Mouse (Mus musculus) left cerebral cortex, postnatal 10 days (tissue): ENCODE measurements around the gene Trim16. TPM values are rescaled to one million over a fixed set of nuclear protein-coding genes. Genes with fewer than 3 reads are reported as not detected.

Source experiments
- DNase-seq, 2 experiments: peaks; one replicate each; pipeline ENCODE4 v3.0.0; 2021 to 2022; ENCODE audit warnings: low spot score in 2 of 2, mixed read lengths in 1 of 2; ENCODE audit errors: extremely low spot score in 1 of 2
- intact Hi-C: fragments of 180-260 bp; cut with DNase I; formaldehyde crosslinking; loops from one replicate; pipeline ENCODE4 v1.15.1; 2025
- total RNA-seq, 2 experiments: library from RNA; stranded (reverse); gene quantifications; 2 replicates each; pipeline ENCODE4 v1.2.3; 2021

The Trim16 gene
- total RNA-seq, 2 experiments from 2014 or later = 4.8 to 6.0 TPM

- DNase-seq = no peak
- intact Hi-C loops = no loop called here
Observed at GRCm38 (mm10) chr11:62878728-62879127, 58.7 kb downstream of the Trim16 start.

- intact Hi-C loops = no loop called here
- peak; percentile 97 to 100 for DNase-seq
Observed at GRCm38 (mm10) chr11:62879220-62880048, 59.4 kb downstream of the Trim16 start, which contains the start of gene Tvp23b. Gene Tvp23b (plus strand): TSS chr11:62879455.

- DNase-seq = no peak
- intact Hi-C loops = no loop called here
Observed at GRCm38 (mm10) chr11:62883407-62883806, 63.4 kb downstream of the Trim16 start.

GRCm38 (mm10) chr11:62885323-62885722 lies 65.3 kb downstream of the Trim16 start:
- intact Hi-C loops = no loop called here

GRCm38 (mm10) chr11:62890796-62891195 lies 70.8 kb downstream of the Trim16 start:
- no peak for DNase-seq
- intact Hi-C loops = no loop called here

More at GRCm38 (mm10) chr11:62885323-62885722, 65.3 kb downstream of the Trim16 start:
- DNase-seq = no peak

GRCm38 (mm10) chr11:62891763-62892162 lies 71.7 kb downstream of the Trim16 start:
- intact Hi-C loops = no loop called here
- DNase-seq = no peak

Other genes with a start within 250 kb of the Trim16 start
- gene Trpv2, start 245.7 kb upstream of the Trim16 start, total RNA-seq = 10 to 100 TPM; 27.8 to 30.0 TPM
- gene Lrrc75a, start 171.7 kb upstream of the Trim16 start, total RNA-seq = 10 to 100 TPM; 13.0 to 14.2 TPM
- gene Mmgt2, start 171.6 kb upstream of the Trim16 start, total RNA-seq = 10 to 100 TPM; 23.5 to 25.8 TPM
- 10 to 100 TPM; 16.8 to 19.1 TPM for gene Zfp287, start 88.3 kb upstream of the Trim16 start, total RNA-seq
- not detected for gene Gm10428, start 67.1 kb upstream of the Trim16 start, total RNA-seq
- gene Zfp286, start 30.8 kb upstream of the Trim16 start, total RNA-seq = 10 to 100 TPM; 23.5 to 24.5 TPM
- gene Fbxw10, start 26.8 kb downstream of the Trim16 start, total RNA-seq = under 1 TPM; 0.71 to 0.92 TPM
- 10 to 100 TPM; 19.8 to 21.6 TPM for gene Tvp23b, start 59.2 kb downstream of the Trim16 start, total RNA-seq
- not detected for gene Cdrt4, start 131.0 kb downstream of the Trim16 start, total RNA-seq
- gene Tekt3, start 241.4 kb downstream of the Trim16 start, total RNA-seq = not detected